Mouse (Mus musculus) cortical plate, adult 2 months (tissue): ENCODE data around the gene Nat14. TPM values are rescaled to one million over a fixed set of nuclear protein-coding genes. Genes with fewer than 3 reads are reported as not detected.
A peak's percentile ranks its signal among the peaks of the same experiment; 100 is the strongest.

Source experiments
- H3K27ac ChIP-seq: fragments of 200-500 bp; 2 replicates; pipeline ENCODE4 v1.5.1; 2012; ENCODE audit warnings: low read length, control low read depth, inconsistent platforms; ENCODE audit not compliant: insufficient read depth
- H3K4me1 ChIP-seq: fragments of 200-500 bp; 2 replicates; pipeline ENCODE4 v1.6.1; 2011; ENCODE audit warnings: low read length; ENCODE audit not compliant: control insufficient read depth, insufficient read depth
- H3K4me3 ChIP-seq: fragments of 200-500 bp; 2 replicates; pipeline ENCODE4 v1.5.1; 2011; ENCODE audit warnings: mild to moderate bottlenecking, low read length, control low read depth; ENCODE audit not compliant: insufficient read depth
- CTCF ChIP-seq: fragments of 200-500 bp; IDR thresholded peaks from 2 replicates; pipeline ENCODE4 v1.5.1; 2011; ENCODE audit warnings: mild to moderate bottlenecking, control low read depth, low read length; ENCODE audit not compliant: insufficient read depth; ENCODE audit errors: extremely low read depth
- POLR2A ChIP-seq: fragments of 200-500 bp; IDR thresholded peaks from 2 replicates; pipeline ENCODE4 v1.6.1; 2011; ENCODE audit warnings: mild to moderate bottlenecking, low read length, control low read depth; ENCODE audit not compliant: insufficient read depth; ENCODE audit errors: extremely low read depth
- polyA plus RNA-seq: library from polyadenylated mRNA; depleted of rRNA; stranded (reverse); fragments of >200 nt; gene quantifications from 2 replicates; pipeline ENCODE4 v1.2.3, GENCODE M21; 2012

Gene Nat14
- polyA plus RNA-seq, 1 experiment = 94.0 TPM

GRCm38 (mm10) chr7:4901171-4901570, 20.7 kb upstream of the Nat14 start:
- TF ChIP-seq POLR2A = no peak
- 0 out of 2 replicates have a peak, but pooled peaks have one; percentile 22 for TF ChIP-seq CTCF

DNA sequence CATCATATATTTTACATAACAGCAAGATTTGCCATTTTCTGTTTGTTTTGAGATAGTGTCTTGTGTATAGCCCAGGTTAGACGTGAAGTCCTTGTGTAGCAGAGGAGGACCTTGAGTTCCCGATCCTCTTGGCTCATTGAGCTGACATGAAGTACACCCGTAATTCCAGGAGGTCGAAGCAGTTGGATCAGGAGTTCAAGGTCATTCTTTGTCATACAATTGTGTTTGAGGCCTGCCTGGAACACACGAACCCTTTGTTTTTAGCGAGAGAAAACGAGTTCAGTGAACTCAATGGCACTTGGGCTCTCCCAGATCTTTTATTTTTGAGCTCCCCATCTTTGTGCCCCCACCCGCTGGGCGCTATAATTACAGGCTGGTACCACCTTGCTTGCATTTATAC, 19.4 kb upstream of the Nat14 start:
- no peak overlapping the region for H3K27ac ChIP-seq
- peaks cover 2% of the 10 kb centered on the region for H3K4me1 ChIP-seq
- TF ChIP-seq CTCF = no peak
- no peak for TF ChIP-seq POLR2A

More at GRCm38 (mm10) chr7:4901171-4901570, 20.7 kb upstream of the Nat14 start:
- Histone ChIP-seq H3K4me1 (peaks cover 2% of the 10 kb centered on the region), H3K27ac (no peak overlapping the region), H3K4me3 (no peak overlapping the region)

GRCm38 (mm10) chr7:4906466-4906950, 15.3 kb upstream of the Nat14 start, which contains the start of gene Gm36210:
Gm36210 (minus strand) TSS chr7:4906516.
- H3K4me1 ChIP-seq = no peaks in the 10 kb centered on the region
- H3K4me3 ChIP-seq = no peak within 1 kb of the TSS
- no peak within 1 kb of the TSS for H3K27ac ChIP-seq
- TF ChIP-seq POLR2A (no peak), CTCF (no peak)

More for the DNA sequence above, 19.4 kb upstream of the Nat14 start:
- no peak overlapping the region for H3K4me3 ChIP-seq

- TF ChIP-seq POLR2A (no peak), CTCF (peak; percentile 46)
- Histone ChIP-seq H3K4me1 (peaks cover 6% of the 10 kb centered on the region; the same call in 1 of the 2 replicates), H3K27ac (no peak overlapping the region), H3K4me3 (no peak overlapping the region)
Measured at GRCm38 (mm10) chr7:4911561-4911960, 10.3 kb upstream of the Nat14 start.

DNA sequence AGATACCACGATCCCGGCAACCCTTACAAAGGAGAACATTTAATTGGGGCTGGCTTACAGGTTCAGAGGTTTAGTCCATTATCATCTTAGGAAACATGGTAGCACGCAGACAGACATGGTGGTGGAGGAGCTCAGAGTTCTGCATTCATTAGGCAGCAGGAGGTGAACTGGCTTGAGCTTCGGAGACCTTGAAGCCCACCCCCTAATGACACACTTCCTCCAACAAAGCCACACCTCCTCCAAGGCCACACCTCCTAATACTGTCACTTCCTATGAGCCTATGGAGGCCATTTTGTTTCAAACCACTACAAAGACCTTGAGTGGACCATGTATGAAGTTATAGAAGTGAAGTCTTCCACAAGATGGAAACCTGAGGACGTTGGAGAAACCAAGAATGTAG, 9.6 kb upstream of the Nat14 start:
- Histone ChIP-seq H3K4me3 (no peak overlapping the region), H3K4me1 (peaks cover 8% of the 10 kb centered on the region; the same call in 1 of the 2 replicates), H3K27ac (no peak overlapping the region)
- TF ChIP-seq POLR2A (no peak), CTCF (no peak)

- TF ChIP-seq POLR2A = peak; percentile 88
- TF ChIP-seq CTCF = no peak
- Histone ChIP-seq H3K27ac (peak within 1 kb of the TSS; percentile 88), H3K4me1 (peaks cover 8% of the 10 kb centered on the region; the same call in 1 of the 2 replicates), H3K4me3 (peak within 1 kb of the TSS; percentile 84)
Measured at GRCm38 (mm10) chr7:4915007-4915665, 6.7 kb upstream of the Nat14 start, which contains the start of gene Zfp628. Zfp628 (plus strand) TSS chr7:4915217.

DNA sequence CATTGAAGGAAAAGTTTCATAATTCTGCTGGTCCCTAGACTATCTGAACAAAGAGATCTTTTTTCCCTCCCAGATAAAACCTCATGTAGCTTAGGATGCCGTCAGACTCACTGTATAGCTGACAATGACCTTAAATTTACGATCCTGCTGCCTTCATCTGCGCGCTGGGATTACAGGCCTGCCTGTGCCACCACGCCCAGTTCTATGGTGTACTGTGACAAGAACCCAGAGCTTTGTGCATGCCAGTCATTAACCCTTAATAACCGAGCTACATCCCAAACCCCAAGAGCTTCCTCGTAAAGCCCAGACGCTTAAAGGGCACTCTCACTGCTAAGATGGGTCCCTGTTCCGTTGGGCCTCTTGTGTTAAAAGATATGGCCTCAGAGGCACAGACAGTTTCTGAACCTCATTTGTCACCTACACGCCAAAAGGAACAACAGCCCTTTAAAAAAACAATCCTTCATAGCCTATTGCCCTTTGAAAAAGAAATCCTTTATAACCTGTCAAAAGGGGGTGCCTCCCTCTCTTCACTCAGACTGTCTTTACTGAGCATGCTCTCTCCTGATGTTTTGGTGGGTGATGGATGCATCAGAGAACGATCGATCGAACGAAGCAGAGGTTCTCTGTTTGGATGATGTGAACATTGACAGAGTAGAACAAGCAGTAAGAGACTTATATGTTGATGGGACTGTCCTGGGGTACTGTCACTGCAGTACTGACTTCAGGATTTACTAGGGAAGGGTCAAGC, 6.0 kb upstream of the Nat14 start:
- H3K4me1 ChIP-seq = peaks cover 8% of the 10 kb centered on the region; the same call in 1 of the 2 replicates
- TF ChIP-seq POLR2A = 0 out of 2 replicates have a peak, but pooled peaks have one; percentile 9
- TF ChIP-seq CTCF = no peak
- peak overlapping the region; percentile 73 for H3K27ac ChIP-seq
- H3K4me3 ChIP-seq = peak overlapping the region; percentile 84

- no peak overlapping the region for H3K27ac ChIP-seq
- no peak for TF ChIP-seq CTCF
- no peak for TF ChIP-seq POLR2A
Measured at GRCm38 (mm10) chr7:4917494-4917893, 4.3 kb upstream of the Nat14 start.

DNA sequence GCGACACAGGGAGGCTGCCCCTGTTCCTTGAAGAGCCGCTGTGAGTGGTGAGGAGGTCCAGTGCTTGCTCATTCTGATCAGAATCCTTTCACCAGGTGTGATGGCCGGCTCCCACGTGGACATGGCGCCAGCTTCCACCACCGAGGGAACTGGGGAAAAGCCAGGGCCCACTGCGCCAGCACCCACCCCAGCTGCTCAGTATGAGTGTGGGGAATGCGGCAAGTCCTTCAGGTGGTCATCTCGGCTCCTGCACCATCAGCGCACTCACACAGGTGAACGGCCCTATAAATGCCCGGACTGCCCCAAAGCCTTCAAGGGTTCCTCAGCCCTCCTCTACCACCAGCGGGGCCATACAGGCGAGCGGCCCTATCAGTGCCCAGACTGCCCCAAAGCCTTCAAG, 3.1 kb upstream of the Nat14 start:
- no peak for TF ChIP-seq CTCF
- no peak for TF ChIP-seq POLR2A
- no peak overlapping the region for H3K4me3 ChIP-seq
- peaks cover 10% of the 10 kb centered on the region; the same call in 1 of the 2 replicates for H3K4me1 ChIP-seq
- H3K27ac ChIP-seq = no peak overlapping the region

More at GRCm38 (mm10) chr7:4917494-4917893, 4.3 kb upstream of the Nat14 start:
- Histone ChIP-seq H3K4me3 (no peak overlapping the region), H3K4me1 (peaks cover 10% of the 10 kb centered on the region; the same call in 1 of the 2 replicates)
